9 mouse cellular contexts compared by ENCODE assay signal in the genomic region with DNA sequence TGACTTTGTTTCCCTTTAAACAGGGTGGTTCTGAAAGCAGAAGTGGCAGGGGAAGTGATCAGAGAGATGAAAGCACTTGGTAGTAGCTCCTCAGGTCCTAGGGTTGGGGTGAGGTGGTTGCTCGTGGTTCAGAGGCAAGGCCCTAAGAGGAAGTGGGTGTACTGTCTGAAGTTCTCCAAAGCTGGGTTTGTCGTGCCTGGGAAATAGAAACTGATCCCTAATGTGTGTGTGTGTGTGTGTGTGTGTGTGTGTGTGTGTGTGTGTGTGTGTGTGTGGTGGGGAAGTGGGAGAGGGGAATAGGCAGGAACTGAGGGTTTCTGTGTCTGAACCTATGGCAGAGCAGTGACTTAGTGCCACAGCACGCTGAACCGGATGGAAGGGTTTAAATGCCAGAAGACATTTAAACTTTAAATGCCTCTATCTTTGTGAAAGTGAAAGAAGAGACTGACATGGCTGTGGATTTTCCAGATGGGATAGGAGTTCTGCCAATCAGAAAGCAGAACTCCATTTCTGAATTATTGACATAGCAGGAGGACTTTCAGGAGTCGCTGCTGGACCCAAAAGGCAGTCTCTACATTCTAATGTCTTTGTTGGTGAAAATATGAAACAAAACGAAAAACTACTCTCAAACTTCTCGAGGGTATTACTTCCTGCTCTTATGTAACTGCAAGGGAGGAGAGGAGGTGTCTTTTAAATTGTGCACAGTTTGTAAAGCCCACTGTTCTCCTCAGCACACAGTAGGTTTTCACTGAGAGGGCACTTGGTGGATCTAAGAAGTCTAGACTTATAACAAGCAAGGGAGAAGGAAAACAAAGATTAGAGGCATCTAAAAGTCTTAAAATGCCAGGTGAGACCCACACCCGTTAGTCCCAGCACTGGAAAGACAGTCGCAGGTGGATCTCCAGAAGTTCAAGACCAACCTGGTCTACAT. TPM values are rescaled to one million over a fixed set of nuclear protein-coding genes. Genes with fewer than 3 reads are reported as not detected.
A peak's percentile ranks its signal among the peaks of the same experiment; 100 is the strongest.
DNase-seq lines count a peak whose midpoint lies in the region; ATAC-seq and TF ChIP-seq lines count a peak whose summit lies in the region.
"Had no signal": no experiment of that assay in that cellular context is flagged by ENCODE, and none has a peak within 500 bp of the region (broad histone marks: within the 10 kb centered on the region; RNA-seq: fewer than 3 reads in every experiment).

No protein-coding gene starts in this region.

- DNase-seq in adrenal gland, adult (ENCODE audit: inconsistent age in 2 of 2, low spot score in 1 of 2) = peak; percentile 17 to 67
- no peak for DNase-seq in adrenal gland, adult 18-20 months (ENCODE audit: low spot score in 2 of 2)
- DNase-seq in liver, embryonic 14.5 days (ENCODE audit: low read depth in 3 of 3, low spot score in 3 of 3) = no peak
- DNase-seq in spleen, adult 18-20 months = peak; percentile 51 to 52
- no peak for DNase-seq in cerebellum, postnatal 4 days (ENCODE audit: low spot score in 2 of 2)
- no peak for DNase-seq in gastrocnemius, postnatal 4 days (ENCODE audit: low spot score in 2 of 2)
- no peak for DNase-seq in cerebellum, postnatal 36 days

- no peak for ATAC-seq in heart, embryonic 11.5 days (replicated peaks; ENCODE audit: insufficient number of reproducible peaks, low FRiP score, low TSS enrichment)
- ATAC-seq in liver, embryonic 14.5 days (ENCODE audit: insufficient read depth) = no peak

- peaks cover 9% of the 10 kb centered on the region; the same call in 1 of the 2 replicates for H3K4me1 ChIP-seq in heart, embryonic 11.5 days (ENCODE audit: control insufficient read depth, insufficient read depth, low read length)
- H3K4me1 ChIP-seq in liver, embryonic 14.5 days (replicated peaks; ENCODE audit: control insufficient read depth in 2 of 2, insufficient read depth in 2 of 2, low read length in 1 of 2) = no peaks in the 10 kb centered on the region

- no peak overlapping the region for H3K4me3 ChIP-seq in heart, embryonic 11.5 days (ENCODE audit: low read depth, low read length)
- no peak overlapping the region for H3K4me3 ChIP-seq in liver, embryonic 14.5 days (ENCODE audit: insufficient read depth in 1 of 2, low read depth in 2 of 2, low read length in 2 of 2)
- H3K4me3 ChIP-seq: erythroblast, embryonic 14.5 days had no signal

- TF ChIP-seq CTCF in liver, embryonic 14.5 days (IDR thresholded peaks at IDR 0.05; ENCODE audit: low read depth) = no peak

- no peaks in the 10 kb centered on the region for H3K9me3 ChIP-seq in heart, embryonic 11.5 days (replicated peaks; ENCODE audit: control insufficient read depth, low read length)
- no peaks in the 10 kb centered on the region for H3K9me3 ChIP-seq in liver, embryonic 14.5 days (ENCODE audit: control insufficient read depth, low read length)

- peaks cover 27% of the 10 kb centered on the region for H3K27me3 ChIP-seq in heart, embryonic 11.5 days (ENCODE audit: control insufficient read depth, insufficient read depth, low read length)
- H3K27me3 ChIP-seq in liver, embryonic 14.5 days (ENCODE audit: control insufficient read depth, insufficient read depth, low read length) = peaks cover 32% of the 10 kb centered on the region

- no peak for TF ChIP-seq EP300 in liver, embryonic 14.5 days (IDR thresholded peaks at IDR 0.05; ENCODE audit: low read depth)

- 59% methylated on average over 9 of the region's 9 CpGs for WGBS in heart, embryonic 11.5 days (ENCODE audit: insufficient replicate concordance)
- WGBS in liver, embryonic 14.5 days (ENCODE audit: insufficient replicate concordance) = 27% methylated on average over 9 of the region's 9 CpGs

- no peak overlapping the region for H3K27ac ChIP-seq in heart, embryonic 11.5 days (ENCODE audit: low read depth, low read length)
- H3K27ac ChIP-seq in liver, embryonic 14.5 days = no peak overlapping the region

- H3K4me2 ChIP-seq in heart, embryonic 11.5 days = peak overlapping the region; percentile 69
- H3K4me2 ChIP-seq in liver, embryonic 14.5 days (ENCODE audit: low read depth) = peak overlapping the region; percentile 3

- H3K36me3 ChIP-seq in heart, embryonic 11.5 days (ENCODE audit: control insufficient read depth, insufficient read depth, low read length) = no peaks in the 10 kb centered on the region
- no peaks in the 10 kb centered on the region for H3K36me3 ChIP-seq in liver, embryonic 14.5 days (replicated peaks; ENCODE audit: control insufficient read depth, insufficient read depth, low read depth)

- no peak overlapping the region for H3K9ac ChIP-seq in heart, embryonic 11.5 days (ENCODE audit: low read depth, low read length)
- H3K9ac ChIP-seq in liver, embryonic 14.5 days (replicated peaks) = no peak overlapping the region

RNA-seq across cellular contexts. Expression of a gene that starts 1.7 kb away (rescaled TPM):
- 10 to 100 TPM; 30.3 to 40.0 TPM for total RNA-seq in adrenal gland, adult 18-20 months (2021)
- polyA plus RNA-seq in heart, embryonic 11.5 days (2014; fragmentation: Nextera tagmentation; extraction: Ambion mirVana) = 0.68 and 1.4 TPM in 2 replicates
- 0.31 and 0.54 TPM in 2 replicates for polyA plus RNA-seq in liver, embryonic 14.5 days (2012; rRNA removed)
- 0.81 and 0.84 TPM in 2 replicates for polyA plus RNA-seq in liver, embryonic 14.5 days (2014; fragmentation: Nextera tagmentation; extraction: Ambion mirVana)
- 10 to 100 TPM; 18.3 to 24.7 TPM for total RNA-seq in gastrocnemius, postnatal 4 days (2021)

RNA-seq across cellular contexts. Expression of a gene that starts 38.8 kb away (rescaled TPM):
- total RNA-seq in adrenal gland, adult 18-20 months (2021) = 1 to 10 TPM; 2.8 to 5.2 TPM
- 14.1 and 16.6 TPM in 2 replicates for polyA plus RNA-seq in heart, embryonic 11.5 days (2014; fragmentation: Nextera tagmentation; extraction: Ambion mirVana)
- 1.8 and 3.8 TPM in 2 replicates for polyA plus RNA-seq in liver, embryonic 14.5 days (2012; rRNA removed)
- 5.6 and 5.7 TPM in 2 replicates for polyA plus RNA-seq in liver, embryonic 14.5 days (2014; fragmentation: Nextera tagmentation; extraction: Ambion mirVana)
- 1 to 10 TPM; 7.5 to 7.8 TPM for total RNA-seq in gastrocnemius, postnatal 4 days (2021)

RNA-seq across cellular contexts. Expression of a gene that starts 42.5 kb away (rescaled TPM):
- total RNA-seq in adrenal gland, adult 18-20 months (2021) = 10 to 100 TPM in 1 of 2 experiments, 1 to 10 TPM in 1; 6.5 to 10.7 TPM
- polyA plus RNA-seq in heart, embryonic 11.5 days (2014; fragmentation: Nextera tagmentation; extraction: Ambion mirVana) = 174 and 220 TPM in 2 replicates
- polyA plus RNA-seq in liver, embryonic 14.5 days (2012; rRNA removed) = 0.21 and 0.45 TPM in 2 replicates
- polyA plus RNA-seq in liver, embryonic 14.5 days (2014; fragmentation: Nextera tagmentation; extraction: Ambion mirVana) = 0.57 and 0.95 TPM in 2 replicates
- total RNA-seq in gastrocnemius, postnatal 4 days (2021) = 100 to 1,000 TPM; 115 to 124 TPM
- polyA plus RNA-seq: erythroblast, embryonic 14.5 days had no signal

RNA-seq across cellular contexts. Expression of a gene that starts 44.7 kb away (rescaled TPM):
- 10 to 100 TPM; 17.3 to 22.6 TPM for total RNA-seq in adrenal gland, adult 18-20 months (2021)
- polyA plus RNA-seq in heart, embryonic 11.5 days (2014; fragmentation: Nextera tagmentation; extraction: Ambion mirVana) = 16.7 and 22.9 TPM in 2 replicates
- polyA plus RNA-seq in liver, embryonic 14.5 days (2012; rRNA removed) = 26.1 and 27.2 TPM in 2 replicates
- polyA plus RNA-seq in liver, embryonic 14.5 days (2014; fragmentation: Nextera tagmentation; extraction: Ambion mirVana) = 11.9 and 13.8 TPM in 2 replicates
- 10 to 100 TPM; 22.3 to 27.4 TPM for total RNA-seq in gastrocnemius, postnatal 4 days (2021)

Comparison
In these comparisons a context has a peak if more than half of its experiments do, and no peak if none do; other contexts are left out.
1. DNase-seq: peak in adrenal gland, adult (2 of 2) and spleen, adult 18-20 months (2 of 2); none in adrenal gland, adult 18-20 months (0 of 2), liver, embryonic 14.5 days (0 of 3), cerebellum, postnatal 4 days (0 of 2), gastrocnemius, postnatal 4 days (0 of 2) and cerebellum, postnatal 36 days (0 of 2).
2. RNA of a gene that starts 42.5 kb away (total RNA-seq): 115 to 124 TPM in gastrocnemius, postnatal 4 days; 6.5 to 10.7 TPM in adrenal gland, adult 18-20 months; every median in the first group is over 4 times any median in the second.